Mouse (Mus musculus) heart, embryonic 10.5 days (tissue): ENCODE results near the gene Lyrm7. TPM values are rescaled to one million over a fixed set of nuclear protein-coding genes. Genes with fewer than 3 reads are reported as not detected.
"Not testable (repeated sequence)": the region's sequence is repeated elsewhere in the genome, so short reads cannot be mapped to it uniquely, and the experiment has no call there.

Source experiments
- DNase-seq: peaks from one replicate; pipeline ENCODE4 v3.0.0-alpha.2; 2017; ENCODE audit warnings: low spot score
- H3K27ac ChIP-seq: fragments of 300-500 bp; sonication (generic); 2 replicates; pipeline ENCODE4 v1.5.1; 2016; ENCODE audit warnings: mild to moderate bottlenecking
- H3K27me3 ChIP-seq: fragments of 300-500 bp; sonication (generic); 2 replicates; pipeline ENCODE4 v1.6.1; 2016; ENCODE audit warnings: mild to moderate bottlenecking; ENCODE audit not compliant: poor library complexity, insufficient read depth, severe bottlenecking
- H3K36me3 ChIP-seq: fragments of 300-500 bp; sonication (generic); 2 replicates; pipeline ENCODE4 v1.6.1; 2016; ENCODE audit warnings: mild to moderate bottlenecking, moderate library complexity
- H3K4me1 ChIP-seq: fragments of 300-500 bp; sonication (generic); 2 replicates; pipeline ENCODE4 v1.6.1; 2016; ENCODE audit warnings: mild to moderate bottlenecking
- H3K4me3 ChIP-seq: fragments of 300-500 bp; sonication (generic); 2 replicates; pipeline ENCODE4 v1.5.1; 2016; ENCODE audit warnings: mild to moderate bottlenecking, moderate library complexity
- H3K9me3 ChIP-seq: fragments of 300-500 bp; sonication (generic); 2 replicates; pipeline ENCODE4 v1.6.1; 2016; ENCODE audit warnings: mild to moderate bottlenecking, moderate library complexity
- WGBS: fragments of 180-500 bp; shearing (Covaris S2); methylation state at CpG from one replicate; pipeline ENCODE4 v1.1.7; 2016; 5-methylcytosine and 5-hydroxymethylcytosine counted together
- polyA plus RNA-seq: library from polyadenylated mRNA; unstranded; fragments of >200 nt; fragmentation: Nextera tagmentation; extraction: Ambion mirVana; gene quantifications from 2 replicates; pipeline ENCODE4 v1.2.1, GENCODE M21; 2016

Lyrm7 gene
- polyA plus RNA-seq, 1 experiment from 2014 or later: 11.8 TPM

- 58% methylated on average over 5 of the region's 5 CpGs for WGBS
- Histone ChIP-seq H3K4me3 (no peak overlapping the region), H3K27ac (no peak overlapping the region), H3K27me3 (no peaks in the 10 kb centered on the region), H3K9me3 (no peaks in the 10 kb centered on the region), H3K36me3 (no peaks in the 10 kb centered on the region), H3K4me1 (peaks cover 17% of the 10 kb centered on the region)
- DNase-seq: no peak
These were observed 36.8 kb upstream of the Lyrm7 start for GRCm38 (mm10) chr11:54897470-54897869.

DNA sequence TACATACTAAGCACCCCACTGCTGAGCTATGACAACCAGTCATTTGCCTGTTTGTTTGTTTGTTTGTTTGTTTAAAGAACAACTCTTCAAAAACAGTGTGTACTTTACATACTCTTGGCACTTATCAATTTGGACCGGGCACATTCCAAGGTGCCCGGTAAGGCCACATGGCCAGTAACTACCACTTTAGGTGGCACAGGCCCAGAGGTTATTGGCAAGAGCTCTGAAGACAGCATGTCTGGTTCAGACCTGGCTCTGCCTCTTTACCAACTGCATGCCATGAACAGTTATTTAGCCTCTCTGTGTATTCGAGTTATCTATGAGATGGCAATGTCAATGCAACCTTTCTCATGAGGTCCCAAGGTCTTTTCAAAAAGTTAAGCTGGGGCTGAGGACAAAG is 35.9 kb upstream of the Lyrm7 start:
- not testable (repeated sequence) for H3K36me3 ChIP-seq

DNA sequence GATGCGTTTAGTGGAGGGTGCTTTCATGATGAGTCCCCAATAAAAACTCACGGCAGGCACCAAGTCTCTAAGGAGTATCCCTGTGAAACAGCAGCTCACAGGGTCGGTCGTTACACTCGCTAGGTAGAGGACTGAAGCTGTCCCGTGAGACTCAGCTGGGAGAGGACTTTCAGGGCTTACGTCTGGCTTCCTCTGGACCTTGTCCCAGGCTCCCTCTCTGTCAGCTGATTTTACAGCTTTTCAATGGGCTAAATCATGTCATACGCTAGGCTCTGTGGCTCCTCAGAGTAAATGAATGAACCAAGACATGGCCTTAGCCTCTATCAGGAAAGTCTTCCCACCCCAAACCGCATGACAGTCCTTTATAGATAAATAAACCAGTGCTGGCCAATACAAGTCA is 33.9 kb upstream of the Lyrm7 start:
- WGBS: 68% methylated on average over 9 of the region's 9 CpGs
- no peaks in the 10 kb centered on the region for H3K9me3 ChIP-seq

More for the DNA sequence above, 35.9 kb upstream of the Lyrm7 start:
- not testable (repeated sequence) for DNase-seq, H3K4me3 ChIP-seq, H3K27me3 ChIP-seq, H3K9me3 ChIP-seq, H3K27ac ChIP-seq
- peaks cover 14% of the 10 kb centered on the region; the same call in 1 of the 2 replicates for H3K4me1 ChIP-seq
- 82% methylated on average over 3 of the region's 3 CpGs for WGBS

GRCm38 (mm10) chr11:54892091-54892490 is 31.4 kb upstream of the Lyrm7 start:
- H3K27ac ChIP-seq: no peak overlapping the region
- H3K4me1 ChIP-seq: 0 out of 2 replicates have a peak, but pooled peaks cover 2% of the 10 kb centered on the region
- H3K4me3 ChIP-seq: no peak overlapping the region
- H3K9me3 ChIP-seq: no peaks in the 10 kb centered on the region
- no peak for DNase-seq
- H3K27me3 ChIP-seq: no peaks in the 10 kb centered on the region
- 54% methylated on average over 7 of the region's 7 CpGs for WGBS
- no peaks in the 10 kb centered on the region for H3K36me3 ChIP-seq

More for the DNA sequence above, 33.9 kb upstream of the Lyrm7 start:
- H3K27me3 ChIP-seq: no peaks in the 10 kb centered on the region
- no peak overlapping the region for H3K27ac ChIP-seq
- H3K4me3 ChIP-seq: no peak overlapping the region
- no peak for DNase-seq
- peaks cover 14% of the 10 kb centered on the region; the same call in 1 of the 2 replicates for H3K4me1 ChIP-seq
- no peaks in the 10 kb centered on the region for H3K36me3 ChIP-seq

DNA sequence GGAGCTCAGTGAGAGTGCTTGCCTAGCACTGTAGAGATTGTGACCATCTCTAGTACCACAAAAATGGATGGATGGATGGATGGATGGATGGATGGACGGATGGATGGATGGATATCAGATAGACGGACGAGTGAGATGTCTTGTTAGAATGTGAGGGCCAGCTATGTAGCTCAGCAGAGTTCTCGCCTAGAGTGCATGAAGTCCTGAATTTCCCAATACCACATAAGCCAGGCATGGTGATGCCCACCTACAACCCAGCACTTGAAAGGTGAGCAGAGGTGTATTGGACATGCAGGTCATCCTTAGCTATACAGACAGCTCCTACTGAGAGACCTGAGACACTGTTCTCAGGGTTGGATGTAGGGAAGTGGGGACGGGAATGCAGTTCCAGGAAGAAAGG is 30.6 kb upstream of the Lyrm7 start:
- Histone ChIP-seq H3K4me1 (no peaks in the 10 kb centered on the region), H3K36me3 (no peaks in the 10 kb centered on the region), H3K27me3 (no peaks in the 10 kb centered on the region), H3K4me3 (no peak overlapping the region), H3K27ac (no peak overlapping the region), H3K9me3 (no peaks in the 10 kb centered on the region)
- no peak for DNase-seq
- 83% methylated on average over 5 of the region's 5 CpGs for WGBS

- H3K36me3 ChIP-seq: no peaks in the 10 kb centered on the region
- H3K9me3 ChIP-seq: no peaks in the 10 kb centered on the region
- H3K4me1 ChIP-seq: peaks cover 22% of the 10 kb centered on the region
- DNase-seq: no peak
- 64% methylated on average over 6 of the region's 6 CpGs for WGBS
- no peak overlapping the region for H3K4me3 ChIP-seq
- no peak overlapping the region for H3K27ac ChIP-seq
- no peaks in the 10 kb centered on the region for H3K27me3 ChIP-seq
These were observed 27.2 kb upstream of the Lyrm7 start for GRCm38 (mm10) chr11:54887927-54888326.

DNA sequence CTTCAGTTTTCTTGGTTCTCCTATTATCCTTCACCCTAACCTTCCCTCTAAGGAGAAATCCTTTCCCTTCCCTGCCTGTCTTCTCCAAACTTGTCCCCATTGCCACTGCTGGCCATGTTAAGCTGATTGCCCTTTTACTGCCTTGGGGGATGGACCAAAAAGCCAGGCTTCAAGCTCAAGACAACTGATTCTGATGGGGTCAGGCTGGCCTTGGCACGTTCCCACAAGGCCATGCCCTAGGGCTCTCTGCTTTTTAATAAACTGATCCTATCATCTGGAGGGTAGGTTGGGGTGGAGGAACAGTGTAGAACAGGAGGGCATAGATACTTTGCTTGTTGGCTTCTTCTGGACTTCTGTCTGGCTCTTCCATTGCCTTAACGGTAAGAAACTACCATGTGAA is 24.7 kb upstream of the Lyrm7 start:
- DNase-seq: no peak
- H3K27me3 ChIP-seq: no peaks in the 10 kb centered on the region
- no peak overlapping the region for H3K4me3 ChIP-seq
- peaks cover 42% of the 10 kb centered on the region for H3K4me1 ChIP-seq
- H3K9me3 ChIP-seq: no peaks in the 10 kb centered on the region
- 84% methylated on average over 2 of the region's 2 CpGs for WGBS
- peak overlapping the region; percentile 77 for H3K27ac ChIP-seq
- no peaks in the 10 kb centered on the region for H3K36me3 ChIP-seq

GRCm38 (mm10) chr11:54884937-54885336 is 24.2 kb upstream of the Lyrm7 start:
- no peak for DNase-seq
- 22% methylated on average over 5 of the region's 5 CpGs for WGBS
- H3K9me3 ChIP-seq: no peaks in the 10 kb centered on the region
- peak overlapping the region; percentile 77 for H3K27ac ChIP-seq
- H3K36me3 ChIP-seq: no peaks in the 10 kb centered on the region
- H3K4me1 ChIP-seq: peaks cover 47% of the 10 kb centered on the region
- no peaks in the 10 kb centered on the region for H3K27me3 ChIP-seq
- H3K4me3 ChIP-seq: no peak overlapping the region

GRCm38 (mm10) chr11:54884197-54884828 is 23.6 kb upstream of the Lyrm7 start:
- Histone ChIP-seq H3K27ac (peak overlapping the region; percentile 77), H3K9me3 (no peaks in the 10 kb centered on the region), H3K4me1 (peaks cover 53% of the 10 kb centered on the region), H3K36me3 (no peaks in the 10 kb centered on the region), H3K4me3 (no peak overlapping the region), H3K27me3 (no peaks in the 10 kb centered on the region)
- 73% methylated on average over 5 of the region's 5 CpGs for WGBS
- no peak for DNase-seq

GRCm38 (mm10) chr11:54882671-54883070 is 22.0 kb upstream of the Lyrm7 start:
- H3K4me3 ChIP-seq: no peak overlapping the region
- peaks cover 53% of the 10 kb centered on the region for H3K4me1 ChIP-seq
- H3K36me3 ChIP-seq: no peaks in the 10 kb centered on the region
- H3K9me3 ChIP-seq: no peaks in the 10 kb centered on the region
- WGBS: 16% methylated on average over 8 of the region's 8 CpGs
- peak overlapping the region; percentile 89 for H3K27ac ChIP-seq
- H3K27me3 ChIP-seq: no peaks in the 10 kb centered on the region
- peak; percentile 89 for DNase-seq

- Histone ChIP-seq H3K27me3 (no peaks in the 10 kb centered on the region), H3K4me3 (no peak overlapping the region), H3K36me3 (no peaks in the 10 kb centered on the region), H3K9me3 (no peaks in the 10 kb centered on the region), H3K27ac (peak overlapping the region; percentile 87), H3K4me1 (peaks cover 53% of the 10 kb centered on the region)
- WGBS: 0% methylated on average over 2 of the region's 2 CpGs
- no peak for DNase-seq
These were observed 20.3 kb upstream of the Lyrm7 start for GRCm38 (mm10) chr11:54881051-54881474.

- WGBS: 11% methylated on average over 10 of the region's 10 CpGs
- Histone ChIP-seq H3K27ac (peak overlapping the region; percentile 87), H3K36me3 (no peaks in the 10 kb centered on the region)
These were observed 19.2 kb upstream of the Lyrm7 start for GRCm38 (mm10) chr11:54879922-54880321.

GRCm38 (mm10) chr11:54879434-54879833 is 18.7 kb upstream of the Lyrm7 start:
- Histone ChIP-seq H3K27me3 (no peaks in the 10 kb centered on the region), H3K4me3 (no peak overlapping the region), H3K4me1 (peaks cover 41% of the 10 kb centered on the region), H3K9me3 (no peaks in the 10 kb centered on the region), H3K36me3 (peaks cover 2% of the 10 kb centered on the region), H3K27ac (peak overlapping the region; percentile 87)
- peak; percentile 79 for DNase-seq
- 25% methylated on average over 4 of the region's 4 CpGs for WGBS

More at GRCm38 (mm10) chr11:54879922-54880321, 19.2 kb upstream of the Lyrm7 start:
- DNase-seq: peak; percentile 86
- no peaks in the 10 kb centered on the region for H3K9me3 ChIP-seq
- H3K4me3 ChIP-seq: no peak overlapping the region
- H3K27me3 ChIP-seq: no peaks in the 10 kb centered on the region
- peaks cover 46% of the 10 kb centered on the region for H3K4me1 ChIP-seq

DNA sequence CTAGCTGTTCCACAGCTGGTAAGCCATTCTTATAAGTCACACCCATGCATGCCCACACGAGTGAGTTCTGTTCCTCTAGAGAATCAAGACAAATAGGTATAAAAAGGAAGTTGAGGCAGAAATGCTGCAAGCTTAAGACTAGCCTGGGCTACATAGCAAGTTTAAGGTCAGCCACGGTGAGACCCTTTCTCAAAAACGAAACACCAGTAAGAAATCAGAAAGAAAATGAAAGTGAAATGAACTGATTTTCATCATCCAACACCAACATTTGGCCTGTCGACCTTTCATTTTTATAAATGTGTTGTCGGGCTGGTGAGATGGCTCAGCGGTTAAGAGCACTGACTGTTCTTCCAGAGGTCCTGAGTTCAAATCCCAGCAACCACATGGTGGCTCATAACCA is 18.2 kb upstream of the Lyrm7 start:
- Histone ChIP-seq H3K4me1 (peaks cover 40% of the 10 kb centered on the region), H3K4me3 (no peak overlapping the region), H3K27me3 (no peaks in the 10 kb centered on the region), H3K9me3 (no peaks in the 10 kb centered on the region), H3K27ac (no peak overlapping the region), H3K36me3 (peaks cover 7% of the 10 kb centered on the region)
- WGBS: 73% methylated on average over 6 of the region's 6 CpGs
- no peak for DNase-seq
